Mouse (Mus musculus) erythroblast, embryonic 14.5 days (primary cell): ENCODE results near the gene Ppip5k2.

Experiments used
- GATA1 ChIP-seq: IDR thresholded peaks from 2 replicates; pipeline ENCODE4 v1.6.1; 2012; ENCODE audit warnings: low read length, inconsistent platforms, mixed read lengths
- TAL1 ChIP-seq: IDR thresholded peaks from 3 replicates; pipeline ENCODE4 v1.6.1; 2012; ENCODE audit warnings: low read length, inconsistent platforms, mixed read lengths

GRCm38 (mm10) chr1:97761477-97761876, 8.7 kb downstream of the Ppip5k2 start:
- no peak for TF ChIP-seq TAL1
- TF ChIP-seq GATA1 = no peak
